In the genomic region with DNA sequence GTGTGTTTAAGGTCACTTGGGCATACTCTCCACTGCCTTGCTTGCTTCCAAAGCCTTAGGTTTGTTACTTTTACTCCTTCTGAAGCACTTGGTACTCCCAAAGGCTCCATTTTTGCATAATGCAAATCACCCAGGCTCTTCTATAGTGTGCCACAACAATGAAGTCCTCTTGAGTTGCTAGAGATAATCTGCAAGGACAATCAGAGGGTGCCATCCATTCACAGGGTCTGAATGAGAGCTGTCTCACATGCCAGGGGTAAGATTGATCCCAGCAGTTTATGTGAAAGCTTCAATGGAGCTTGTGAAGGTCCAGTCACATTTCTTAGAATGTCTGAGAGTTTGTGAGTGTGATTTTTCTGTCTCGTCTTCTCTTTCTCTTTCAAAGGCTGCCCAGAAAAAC, we compare ENCODE assay signal across 18 mouse cellular contexts.
DNase-seq lines count a peak whose midpoint lies in the region; ATAC-seq lines count a peak whose summit lies in the region.
"Had no signal": no experiment of that assay in that cellular context is flagged by ENCODE, and none has a peak within 500 bp of the region (broad histone marks: within the 10 kb centered on the region; RNA-seq: fewer than 3 reads in every experiment).

No protein-coding gene starts in this region.

- 0 out of 2 replicates have a peak, but pooled peaks have one; percentile 63 for ATAC-seq in forebrain, embryonic 11.5 days (replicated peaks; ENCODE audit: low FRiP score)
- ATAC-seq in midbrain, embryonic 15.5 days (replicated peaks): no peak
- ATAC-seq: intestine, embryonic 16.5 days had no signal

- no peaks in the 10 kb centered on the region for H3K4me1 ChIP-seq in forebrain, embryonic 11.5 days (replicated peaks; ENCODE audit: control insufficient read depth, insufficient read depth, low read length)
- peaks cover 10% of the 10 kb centered on the region for H3K4me1 ChIP-seq in forebrain, embryonic 10.5 days
- peaks cover 16% of the 10 kb centered on the region for H3K4me1 ChIP-seq in midbrain, embryonic 10.5 days
- no peaks in the 10 kb centered on the region for H3K4me1 ChIP-seq in midbrain, embryonic 15.5 days

- H3K9ac ChIP-seq in forebrain, embryonic 11.5 days (ENCODE audit: low read length): no peak overlapping the region
- no peak overlapping the region for H3K9ac ChIP-seq in midbrain, embryonic 15.5 days

- no peak for DNase-seq in forebrain, embryonic 11.5 days (ENCODE audit: low spot score)
- no peak for DNase-seq in forebrain, embryonic 10.5 days (ENCODE audit: extremely low spot score, low spot score)
- peak; percentile 21 for DNase-seq in midbrain, embryonic 10.5 days (ENCODE audit: low spot score)
- peak; percentile 51 for DNase-seq in embryo, embryonic 10.5 days (ENCODE audit: low spot score)
- peak; percentile 49 for DNase-seq in mesoderm, embryonic 11.5 days (ENCODE audit: low read depth, low spot score)
- DNase-seq in left cerebral cortex, adult 9 months (ENCODE audit: low spot score in 2 of 2): no peak
- no peak for DNase-seq in adrenal gland, adult 18-20 months (ENCODE audit: low spot score in 2 of 2)
- DNase-seq: adrenal gland, postnatal 14 days; cerebellum, adult 11 months; cerebellum, postnatal 10 days; kidney, adult 9 months; kidney, postnatal 14 days; right cerebral cortex, adult 18-20 months; thymus, adult 2 months; thymus, postnatal 4 days had no signal

- 18% methylated on average over 1 of the region's 1 CpGs for WGBS in forebrain, embryonic 11.5 days
- WGBS in forebrain, embryonic 10.5 days: 38% methylated on average over 1 of the region's 1 CpGs
- WGBS in midbrain, embryonic 10.5 days: 27% methylated on average over 1 of the region's 1 CpGs
- 26% methylated on average over 1 of the region's 1 CpGs for WGBS in midbrain, embryonic 15.5 days

- no peak overlapping the region for H3K27ac ChIP-seq in forebrain, embryonic 11.5 days (ENCODE audit: low read depth, low read length)
- H3K27ac ChIP-seq in forebrain, embryonic 10.5 days: no peak overlapping the region
- H3K27ac ChIP-seq in midbrain, embryonic 10.5 days (replicated peaks): peak overlapping the region; percentile 74
- no peak overlapping the region for H3K27ac ChIP-seq in midbrain, embryonic 15.5 days
- H3K27ac ChIP-seq: macrophage had no signal

- H3K36me3 ChIP-seq in forebrain, embryonic 11.5 days (ENCODE audit: control insufficient read depth, insufficient read depth, low read length): no peaks in the 10 kb centered on the region
- H3K36me3 ChIP-seq in forebrain, embryonic 10.5 days (replicated peaks): no peaks in the 10 kb centered on the region
- H3K36me3 ChIP-seq in midbrain, embryonic 10.5 days: no peaks in the 10 kb centered on the region
- no peaks in the 10 kb centered on the region for H3K36me3 ChIP-seq in midbrain, embryonic 15.5 days (replicated peaks)

- H3K27me3 ChIP-seq in forebrain, embryonic 11.5 days (ENCODE audit: control insufficient read depth, insufficient read depth, low read length): no peaks in the 10 kb centered on the region
- no peaks in the 10 kb centered on the region for H3K27me3 ChIP-seq in forebrain, embryonic 10.5 days (ENCODE audit: poor library complexity, severe bottlenecking)
- no peaks in the 10 kb centered on the region for H3K27me3 ChIP-seq in midbrain, embryonic 10.5 days (ENCODE audit: low read depth, poor library complexity, severe bottlenecking)
- no peaks in the 10 kb centered on the region for H3K27me3 ChIP-seq in midbrain, embryonic 15.5 days (replicated peaks)

- no peaks in the 10 kb centered on the region for H3K9me3 ChIP-seq in forebrain, embryonic 11.5 days (ENCODE audit: control insufficient read depth, low read length)
- H3K9me3 ChIP-seq in forebrain, embryonic 10.5 days: no peaks in the 10 kb centered on the region
- no peaks in the 10 kb centered on the region for H3K9me3 ChIP-seq in midbrain, embryonic 10.5 days (replicated peaks)
- H3K9me3 ChIP-seq in midbrain, embryonic 15.5 days: no peaks in the 10 kb centered on the region

- no peak overlapping the region for H3K4me2 ChIP-seq in forebrain, embryonic 11.5 days (ENCODE audit: low read depth, low read length, severe bottlenecking)
- no peak overlapping the region for H3K4me2 ChIP-seq in midbrain, embryonic 15.5 days

- no peak overlapping the region for H3K4me3 ChIP-seq in forebrain, embryonic 11.5 days (ENCODE audit: low read depth, low read length)
- no peak overlapping the region for H3K4me3 ChIP-seq in forebrain, embryonic 10.5 days
- H3K4me3 ChIP-seq in midbrain, embryonic 10.5 days: no peak overlapping the region
- no peak overlapping the region for H3K4me3 ChIP-seq in midbrain, embryonic 15.5 days

Comparison
In these comparisons a context has a peak if more than half of its experiments do, and no peak if none do; other contexts are left out.
1. DNase-seq: peak in midbrain, embryonic 10.5 days (single experiment), embryo, embryonic 10.5 days (single experiment) and mesoderm, embryonic 11.5 days (single experiment); none in forebrain, embryonic 11.5 days (single experiment), forebrain, embryonic 10.5 days (single experiment), left cerebral cortex, adult 9 months (0 of 2) and adrenal gland, adult 18-20 months (0 of 2).